Mouse (Mus musculus) ES-Bruce4 (cell line): ENCODE data around the gene C1qa. TPM values are rescaled to one million over a fixed set of nuclear protein-coding genes. Genes with fewer than 3 reads are reported as not detected.

Source experiments
- H3K27ac ChIP-seq: 2 replicates; pipeline ENCODE4 v1.5.1; 2012; ENCODE audit warnings: low read length, inconsistent platforms; ENCODE audit not compliant: insufficient read depth
- H3K27me3 ChIP-seq: 2 replicates; pipeline ENCODE4 v1.6.1; 2012; ENCODE audit warnings: mild to moderate bottlenecking, low read length, inconsistent platforms; ENCODE audit not compliant: control insufficient read depth, poor library complexity, insufficient read depth, severe bottlenecking
- H3K36me3 ChIP-seq: 2 replicates; pipeline ENCODE4 v1.6.1; 2012; ENCODE audit warnings: inconsistent platforms, mild to moderate bottlenecking, low read length, moderate library complexity; ENCODE audit not compliant: control insufficient read depth, poor library complexity, insufficient read depth, severe bottlenecking
- H3K4me1 ChIP-seq: one replicate; pipeline ENCODE4 v1.8.1; 2011; ENCODE audit warnings: low read length; ENCODE audit not compliant: control insufficient read depth, insufficient read depth
- H3K4me3 ChIP-seq: 2 replicates; pipeline ENCODE4 v1.5.1; 2011; ENCODE audit warnings: low read depth, mild to moderate bottlenecking, low read length
- H3K9ac ChIP-seq: 2 replicates; pipeline ENCODE4 v1.6.1; 2012; ENCODE audit warnings: low read depth, mild to moderate bottlenecking, inconsistent platforms; ENCODE audit not compliant: poor library complexity, severe bottlenecking
- H3K9me3 ChIP-seq: replicated peaks from 2 replicates; pipeline ENCODE4 v1.6.1; 2012; ENCODE audit warnings: mild to moderate bottlenecking, low read length, inconsistent platforms; ENCODE audit not compliant: control insufficient read depth, poor library complexity, insufficient read depth, severe bottlenecking
- CTCF ChIP-seq: IDR thresholded peaks from one replicate; pipeline ENCODE4 v1.8.1; 2011; ENCODE audit warnings: low read depth, low read length
- EP300 ChIP-seq: IDR thresholded peaks from 2 replicates; pipeline ENCODE4 v1.6.1; 2011; ENCODE audit warnings: low read depth, low read length; ENCODE audit not compliant: insufficient read depth
- POLR2A ChIP-seq: IDR thresholded peaks from one replicate; pipeline ENCODE4 v1.8.1; 2011; ENCODE audit warnings: low read length; ENCODE audit not compliant: insufficient read depth
- polyA plus RNA-seq: library from polyadenylated mRNA; stranded (reverse); fragments of >200 nt; gene quantifications from 2 replicates; pipeline ENCODE4 v1.2.4, GENCODE M21; 2011; ENCODE audit warnings: low read depth; ENCODE audit not compliant: missing spikeins, insufficient read depth, insufficient read length

The C1qa gene
- polyA plus RNA-seq, 1 experiment, result not detected

GRCm38 (mm10) chr4:136919526-136919925 lies 20.9 kb upstream of the C1qa start:
- TF ChIP-seq EP300 (no peak), CTCF (no peak), POLR2A (no peak)
- Histone ChIP-seq H3K27me3 (no peaks in the 10 kb centered on the region), H3K9me3 (no peaks in the 10 kb centered on the region), H3K36me3 (no peaks in the 10 kb centered on the region), H3K27ac (no peak overlapping the region), H3K9ac (no peak overlapping the region), H3K4me3 (no peak overlapping the region), H3K4me1 (no peaks in the 10 kb centered on the region)

GRCm38 (mm10) chr4:136918834-136919233 lies 20.2 kb upstream of the C1qa start:
- H3K9ac ChIP-seq, result no peak overlapping the region
- H3K9me3 ChIP-seq, result no peaks in the 10 kb centered on the region
- no peak overlapping the region for H3K4me3 ChIP-seq
- no peak overlapping the region for H3K27ac ChIP-seq
- H3K36me3 ChIP-seq, result no peaks in the 10 kb centered on the region
- H3K4me1 ChIP-seq, result no peaks in the 10 kb centered on the region
- no peaks in the 10 kb centered on the region for H3K27me3 ChIP-seq
- TF ChIP-seq POLR2A, result no peak
- TF ChIP-seq CTCF, result no peak
- TF ChIP-seq EP300, result no peak

GRCm38 (mm10) chr4:136917165-136917524 lies 18.5 kb upstream of the C1qa start:
- Histone ChIP-seq H3K9me3 (no peaks in the 10 kb centered on the region), H3K4me1 (no peaks in the 10 kb centered on the region), H3K4me3 (no peak overlapping the region), H3K27ac (no peak overlapping the region), H3K27me3 (no peaks in the 10 kb centered on the region), H3K9ac (no peak overlapping the region), H3K36me3 (no peaks in the 10 kb centered on the region)
- TF ChIP-seq CTCF (no peak), EP300 (no peak), POLR2A (no peak)

GRCm38 (mm10) chr4:136916359-136917164 lies 18.0 kb upstream of the C1qa start:
- Histone ChIP-seq H3K9me3 (no peaks in the 10 kb centered on the region), H3K4me3 (no peak overlapping the region), H3K27me3 (no peaks in the 10 kb centered on the region), H3K27ac (no peak overlapping the region), H3K9ac (no peak overlapping the region), H3K4me1 (peaks cover 3% of the 10 kb centered on the region), H3K36me3 (no peaks in the 10 kb centered on the region)
- TF ChIP-seq CTCF (no peak), POLR2A (no peak), EP300 (no peak)

GRCm38 (mm10) chr4:136912841-136913240 lies 14.2 kb upstream of the C1qa start:
- H3K4me1 ChIP-seq, result peaks cover 3% of the 10 kb centered on the region
- no peaks in the 10 kb centered on the region for H3K27me3 ChIP-seq

GRCm38 (mm10) chr4:136911804-136912203 lies 13.2 kb upstream of the C1qa start:
- Histone ChIP-seq H3K4me3 (no peak overlapping the region), H3K9me3 (no peaks in the 10 kb centered on the region), H3K27ac (no peak overlapping the region), H3K4me1 (peaks cover 3% of the 10 kb centered on the region), H3K27me3 (no peaks in the 10 kb centered on the region), H3K36me3 (no peaks in the 10 kb centered on the region), H3K9ac (no peak overlapping the region)
- no peak for TF ChIP-seq EP300
- TF ChIP-seq CTCF, result no peak
- TF ChIP-seq POLR2A, result no peak

More at GRCm38 (mm10) chr4:136912841-136913240, 14.2 kb upstream of the C1qa start:
- Histone ChIP-seq H3K4me3 (no peak overlapping the region), H3K36me3 (no peaks in the 10 kb centered on the region), H3K9ac (no peak overlapping the region), H3K27ac (no peak overlapping the region), H3K9me3 (no peaks in the 10 kb centered on the region)
- TF ChIP-seq POLR2A, result no peak
- TF ChIP-seq CTCF, result no peak
- no peak for TF ChIP-seq EP300
